Mouse (Mus musculus) stomach, postnatal 0 days (tissue): ENCODE results near the gene Aldh3a2. TPM values are rescaled to one million over a fixed set of nuclear protein-coding genes. Genes with fewer than 3 reads are reported as not detected.

Experiments used
- polyA plus RNA-seq: library from polyadenylated mRNA; unstranded; fragments of >200 nt; fragmentation: Nextera tagmentation; extraction: Ambion mirVana; gene quantifications from 2 replicates; pipeline ENCODE4 v1.2.1, GENCODE M21; 2015

Gene Aldh3a2
- polyA plus RNA-seq, 1 experiment from 2014 or later: 68.0 TPM

Other genes starting within 250 kb of the Aldh3a2 start
- 0.59 and 0.77 TPM in 2 replicates for gene Kcnj12, start 244.9 kb downstream of the Aldh3a2 start, polyA plus RNA-seq
- 1.9 and 2.6 TPM in 2 replicates for gene Tnfrsf13b, start 140.7 kb downstream of the Aldh3a2 start, polyA plus RNA-seq
- gene Usp22, start 92.4 kb downstream of the Aldh3a2 start, polyA plus RNA-seq: 31.9 and 35.6 TPM in 2 replicates
- gene Aldh3a1, start 59.9 kb downstream of the Aldh3a2 start, polyA plus RNA-seq: 3.4 and 3.9 TPM in 2 replicates
- gene Slc47a2, start 75.4 kb upstream of the Aldh3a2 start, polyA plus RNA-seq: 0.12 and 0.29 TPM in 2 replicates
- 1.3 and 1.4 TPM in 2 replicates for gene Slc47a1, start 110.9 kb upstream of the Aldh3a2 start, polyA plus RNA-seq
- 0.84 and 1.3 TPM in 2 replicates for gene Rnf112, start 186.7 kb upstream of the Aldh3a2 start, polyA plus RNA-seq
- 174 and 184 TPM in 2 replicates for gene Mfap4, start 218.0 kb upstream of the Aldh3a2 start, polyA plus RNA-seq
- gene Mapk7, start 226.9 kb upstream of the Aldh3a2 start, polyA plus RNA-seq: 14.5 and 15.4 TPM in 2 replicates
- 11.3 and 11.9 TPM in 2 replicates for gene B9d1, start 237.7 kb upstream of the Aldh3a2 start, polyA plus RNA-seq